Mouse (Mus musculus): ENCODE data around the gene Syvn1.

- TF ChIP-seq POLR2A (IDR thresholded peaks at IDR 0.05; ENCODE audit: control insufficient read depth, extremely low read depth, insufficient read depth, low read length, poor library complexity): no peak
- no peak for TF ChIP-seq CTCF (IDR thresholded peaks at IDR 0.05; ENCODE audit: borderline replicate concordance, control insufficient read depth, extremely low read depth, insufficient read depth, low read length, poor library complexity)
Observed at GRCm38 (mm10) chr19:6063081-6063480, 16.7 kb downstream of the Syvn1 start.
